Mouse (Mus musculus) layer of hippocampus, postnatal 14 days (tissue): ENCODE results near the gene Eci3. TPM values are rescaled to one million over a fixed set of nuclear protein-coding genes. Genes with fewer than 3 reads are reported as not detected.
A peak's percentile ranks its signal among the peaks of the same experiment; 100 is the strongest.

Experiments used
- DNase-seq, 2 experiments: peaks; one replicate each; pipeline ENCODE4 v3.0.0; 2021 to 2022; ENCODE audit warnings: low spot score in 2 of 2, mixed read lengths in 1 of 2
- total RNA-seq, 2 experiments: library from RNA; stranded (reverse); gene quantifications; 2 replicates each; pipeline ENCODE4 v1.2.3; 2021

The Eci3 gene
- total RNA-seq, 2 experiments from 2014 or later = 0.74 TPM; not detected in 1

DNA sequence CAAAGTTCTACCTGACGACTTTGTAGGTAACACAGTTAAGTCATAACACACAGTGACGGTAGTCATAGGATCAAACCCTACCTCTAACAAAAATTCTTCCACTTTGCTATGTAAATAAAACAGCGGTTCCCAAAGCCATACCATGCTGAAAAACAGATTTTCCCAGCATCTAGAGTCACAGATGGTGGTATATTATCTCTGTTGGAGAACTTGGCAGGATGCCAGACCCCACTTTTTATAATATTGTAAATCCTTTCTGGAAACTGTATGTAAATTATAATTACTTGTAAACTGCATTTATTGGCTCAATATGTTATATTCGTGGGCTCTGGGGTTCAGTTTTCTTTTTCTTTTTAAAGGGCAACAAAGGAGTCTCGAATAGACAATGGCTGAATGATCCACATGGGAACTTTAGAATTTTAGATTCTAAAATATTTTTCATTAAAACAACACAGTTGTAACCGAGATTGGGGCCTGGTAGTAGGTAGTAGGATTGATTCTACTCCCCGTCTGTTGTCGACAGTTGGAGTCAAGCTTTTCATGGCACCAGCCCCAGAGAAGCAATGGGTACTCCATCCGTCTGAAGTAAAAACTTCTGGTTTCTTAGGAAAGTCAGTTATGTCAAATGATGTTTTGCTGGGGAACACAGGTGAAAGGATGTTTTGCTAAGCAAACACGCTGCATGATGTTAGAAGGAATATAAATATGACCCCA, 28.5 kb downstream of the Eci3 start:
- peak in 1 of 2 experiments; percentile 50 for DNase-seq

DNA sequence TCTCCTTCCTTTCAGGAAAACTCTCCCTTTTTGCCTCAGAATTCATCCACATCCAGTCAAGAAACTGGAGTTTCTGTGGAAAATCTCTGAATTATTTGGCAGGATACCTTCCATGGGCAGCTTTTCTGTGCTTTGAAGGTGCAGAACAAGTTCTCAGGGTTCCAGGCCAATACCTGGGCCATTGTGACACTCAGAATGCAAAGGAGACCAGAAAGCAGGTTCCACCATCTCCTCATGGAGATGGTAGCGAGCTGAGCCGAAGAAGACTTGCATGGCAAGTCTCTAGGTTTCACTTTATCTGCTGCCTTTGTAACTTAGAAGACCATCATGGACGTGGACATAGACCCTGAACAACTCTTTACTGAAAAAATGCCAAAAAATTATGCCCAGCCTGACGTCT, 39.4 kb downstream of the Eci3 start, which contains the start of the genes Fam217a and 4933417A18Rik:
Gene Fam217a, minus strand, starts transcription at position 101 of the 400 bp plus-strand sequence.
Gene 4933417A18Rik, plus strand, starts transcription at position 200 of the 400 bp plus-strand sequence.
- DNase-seq = no peak

GRCm38 (mm10) chr13:34916520-34917167, 47.0 kb downstream of the Eci3 start:
- no peak for DNase-seq

DNA sequence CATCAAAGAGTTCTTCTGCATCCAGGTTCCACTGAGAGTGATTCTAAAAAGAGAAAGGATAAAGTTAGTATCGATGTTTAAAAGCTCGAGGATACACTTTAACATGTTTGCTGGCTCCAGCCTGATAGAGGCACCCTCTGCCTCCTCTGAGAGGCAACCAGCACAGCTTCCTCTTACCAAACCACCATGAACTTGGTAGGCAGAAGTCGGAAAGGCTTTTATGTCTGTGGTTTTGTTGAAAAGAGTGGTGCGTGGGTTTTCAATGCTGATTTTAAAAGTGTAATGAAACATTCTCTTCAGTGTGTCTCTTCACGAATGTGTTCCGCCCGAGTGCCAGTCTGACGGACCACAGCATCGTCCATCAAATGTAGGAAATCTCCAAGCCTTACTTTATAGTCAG, 49.0 kb downstream of the Eci3 start:
- DNase-seq = no peak

Other genes starting within 250 kb of the Eci3 start
- gene Fam50b, start 229.0 kb downstream of the Eci3 start, total RNA-seq = not detected
- gene Prpf4b, start 88.5 kb downstream of the Eci3 start, total RNA-seq = 10 to 100 TPM; 90.7 to 93.2 TPM
- under 1 TPM; 0.41 to 0.53 TPM for gene Fam217a, start 39.5 kb downstream of the Eci3 start, total RNA-seq
- not detected for gene 4933417A18Rik, start 39.4 kb downstream of the Eci3 start, total RNA-seq
- 10 to 100 TPM; 52.7 to 54.4 TPM for gene Eci2, start 63.3 kb upstream of the Eci3 start, total RNA-seq